Mouse (Mus musculus): Measurements from ENCODE around the gene Ier5l. TPM values are rescaled to one million over a fixed set of nuclear protein-coding genes. Genes with fewer than 3 reads are reported as not detected.

Ier5l gene
- total RNA-seq, 1 experiment: 17.7 TPM

DNA sequence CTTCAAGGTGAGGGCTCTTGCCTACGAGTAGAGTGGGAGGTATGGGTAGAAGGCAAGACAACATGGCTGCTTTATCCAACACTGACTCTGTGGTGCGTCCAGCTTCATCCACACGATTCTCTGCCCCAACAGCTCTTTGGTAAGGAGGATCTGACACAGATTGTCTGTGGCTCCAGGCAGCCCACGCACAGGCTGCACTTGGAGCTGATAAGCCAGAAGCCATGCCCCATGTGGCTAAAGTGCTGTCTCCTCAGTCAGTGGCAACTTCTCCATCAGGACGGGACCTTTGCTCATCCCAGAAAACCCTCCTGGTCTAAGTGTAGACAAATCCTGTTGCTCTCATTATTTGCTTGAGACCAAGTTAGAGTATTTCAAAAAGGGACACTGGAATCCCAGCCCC is 19.4 kb downstream of the Ier5l start:
- no peak for DNase-seq (ENCODE audit: low read depth, low spot score)
- Histone ChIP-seq H3K4me1 (ENCODE audit: control insufficient read depth in 2 of 2, insufficient read depth in 2 of 2, low read length in 2 of 2, poor library complexity in 1 of 2) (peaks cover 0 to 8% of the 10 kb centered on the region in 2 experiments; a peak in 2 of 4 replicates), H3K9ac (ENCODE audit: insufficient read depth, low read depth, low read length, poor library complexity, severe bottlenecking) (no peak overlapping the region), H3K4me3 (ENCODE audit: insufficient read depth in 1 of 2, low read depth in 1 of 2, low read length in 2 of 2, poor library complexity in 1 of 2, severe bottlenecking in 1 of 2) (no peak overlapping the region), H3K9me3 (ENCODE audit: control insufficient read depth, insufficient read depth, low read depth, low read length) (no peaks in the 10 kb centered on the region), H3K36me3 (ENCODE audit: control insufficient read depth, insufficient read depth, low read length, poor library complexity, severe bottlenecking) (peaks cover under 1% of the 10 kb centered on the region; the same call in 1 of the 2 replicates), H3K27ac (ENCODE audit: insufficient read depth, low read depth, low read length, poor library complexity, severe bottlenecking) (no peak overlapping the region)
- TF ChIP-seq ZNF384 (IDR thresholded peaks at IDR 0.05; ENCODE audit: low read depth, low read length) (no peak), CHD2 (IDR thresholded peaks at IDR 0.05; ENCODE audit: low read depth, low read length) (no peak), MAFK (IDR thresholded peaks at IDR 0.05; ENCODE audit: insufficient read depth, low read depth, low read length) (no peak), ZC3H11A (IDR thresholded peaks at IDR 0.05; ENCODE audit: borderline replicate concordance, low read depth, low read length) (no peak), HCFC1 (IDR thresholded peaks at IDR 0.05; ENCODE audit: borderline replicate concordance, insufficient read depth, low read length) (no peak)
- in situ Hi-C loops (cut with MboI; ENCODE audit: low sequenced_read_pairs in 2 of 2, unreplicated experiment in 2 of 2): loop anchor here (25.0 kb wide), 1 partner anchor 333 kb away; no protein-coding TSS in a partner anchor

DNA sequence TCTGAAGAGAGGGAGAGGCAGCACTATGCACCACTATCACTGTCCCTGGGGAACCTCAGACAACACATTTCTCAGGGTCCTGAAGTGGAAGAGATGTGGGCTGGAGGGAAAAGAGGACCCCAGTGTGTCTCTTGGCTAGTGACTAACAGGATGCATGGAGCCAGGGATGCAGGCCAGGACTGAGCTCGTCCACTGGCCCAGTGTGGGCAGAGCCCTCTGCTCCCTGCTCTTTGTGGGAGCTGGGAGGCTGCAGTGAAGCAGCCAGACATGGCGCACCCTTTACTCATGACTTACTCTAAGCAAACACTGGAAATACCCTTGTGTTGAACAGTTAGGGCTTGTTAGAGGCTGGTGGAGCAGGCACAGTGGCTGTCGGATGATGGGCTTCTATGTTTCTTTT is 20.4 kb downstream of the Ier5l start:
- TF ChIP-seq ZNF384 (IDR thresholded peaks at IDR 0.05; ENCODE audit: low read depth, low read length): no peak
- no peak for TF ChIP-seq HCFC1 (IDR thresholded peaks at IDR 0.05; ENCODE audit: borderline replicate concordance, insufficient read depth, low read length)
- TF ChIP-seq MAFK (IDR thresholded peaks at IDR 0.05; ENCODE audit: insufficient read depth, low read depth, low read length): no peak
- no peak for TF ChIP-seq ZC3H11A (IDR thresholded peaks at IDR 0.05; ENCODE audit: borderline replicate concordance, low read depth, low read length)
- TF ChIP-seq CHD2 (IDR thresholded peaks at IDR 0.05; ENCODE audit: low read depth, low read length): no peak
- no peak overlapping the region for H3K27ac ChIP-seq (ENCODE audit: insufficient read depth, low read depth, low read length, poor library complexity, severe bottlenecking)
- peaks cover 0 to 8% of the 10 kb centered on the region in 2 experiments; a peak in 2 of 4 replicates for H3K4me1 ChIP-seq (ENCODE audit: control insufficient read depth in 2 of 2, insufficient read depth in 2 of 2, low read length in 2 of 2, poor library complexity in 1 of 2)
- no peak for DNase-seq (ENCODE audit: low read depth, low spot score)
- H3K4me3 ChIP-seq (ENCODE audit: insufficient read depth in 1 of 2, low read depth in 1 of 2, low read length in 2 of 2, poor library complexity in 1 of 2, severe bottlenecking in 1 of 2): no peak overlapping the region
- no peaks in the 10 kb centered on the region for H3K9me3 ChIP-seq (ENCODE audit: control insufficient read depth, insufficient read depth, low read depth, low read length)
- in situ Hi-C loops (cut with MboI; ENCODE audit: low sequenced_read_pairs in 2 of 2, unreplicated experiment in 2 of 2): loop anchor here (25.0 kb wide), 1 partner anchor 334 kb away; no protein-coding TSS in a partner anchor
- H3K36me3 ChIP-seq (ENCODE audit: control insufficient read depth, insufficient read depth, low read length, poor library complexity, severe bottlenecking): peaks cover 4% of the 10 kb centered on the region; the same call in 1 of the 2 replicates
- H3K9ac ChIP-seq (ENCODE audit: insufficient read depth, low read depth, low read length, poor library complexity, severe bottlenecking): no peak overlapping the region

DNA sequence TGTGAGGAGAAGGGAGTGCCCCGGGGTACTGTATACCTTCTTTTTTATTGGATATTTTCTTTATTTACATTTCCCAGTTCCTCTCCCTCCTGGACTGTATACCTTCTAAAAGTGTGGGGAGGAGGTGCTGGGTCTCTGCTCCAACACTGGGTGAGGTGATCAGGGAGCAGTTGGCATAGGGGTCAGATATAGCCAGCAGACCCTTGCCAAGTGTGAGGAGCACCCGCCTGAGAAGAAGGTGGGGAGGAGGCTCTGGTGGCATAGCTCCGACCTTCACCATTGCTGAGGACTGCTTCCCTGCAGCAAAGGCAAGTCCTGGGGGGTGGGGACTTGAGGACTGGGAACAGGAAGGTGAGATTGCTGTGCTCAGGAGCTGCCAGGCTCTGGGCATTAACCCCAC is 22.5 kb downstream of the Ier5l start:
- Histone ChIP-seq H3K4me3 (ENCODE audit: insufficient read depth in 1 of 2, low read depth in 1 of 2, low read length in 2 of 2, poor library complexity in 1 of 2, severe bottlenecking in 1 of 2) (no peak overlapping the region), H3K4me1 (ENCODE audit: control insufficient read depth in 2 of 2, insufficient read depth in 2 of 2, low read length in 2 of 2, poor library complexity in 1 of 2) (peaks cover 0 to 14% of the 10 kb centered on the region in 2 experiments; a peak in 2 of 4 replicates), H3K27ac (ENCODE audit: insufficient read depth, low read depth, low read length, poor library complexity, severe bottlenecking) (no peak overlapping the region), H3K9ac (ENCODE audit: insufficient read depth, low read depth, low read length, poor library complexity, severe bottlenecking) (no peak overlapping the region), H3K9me3 (ENCODE audit: control insufficient read depth, insufficient read depth, low read depth, low read length) (no peaks in the 10 kb centered on the region), H3K36me3 (ENCODE audit: control insufficient read depth, insufficient read depth, low read length, poor library complexity, severe bottlenecking) (peaks cover 5% of the 10 kb centered on the region; the same call in 1 of the 2 replicates)
- TF ChIP-seq ZNF384 (IDR thresholded peaks at IDR 0.05; ENCODE audit: low read depth, low read length): no peak
- TF ChIP-seq CHD2 (IDR thresholded peaks at IDR 0.05; ENCODE audit: low read depth, low read length): no peak
- no peak for TF ChIP-seq MAFK (IDR thresholded peaks at IDR 0.05; ENCODE audit: insufficient read depth, low read depth, low read length)
- TF ChIP-seq ZC3H11A (IDR thresholded peaks at IDR 0.05; ENCODE audit: borderline replicate concordance, low read depth, low read length): no peak
- no peak for TF ChIP-seq HCFC1 (IDR thresholded peaks at IDR 0.05; ENCODE audit: borderline replicate concordance, insufficient read depth, low read length)
- in situ Hi-C loops (cut with MboI; ENCODE audit: low sequenced_read_pairs in 2 of 2, unreplicated experiment in 2 of 2): loop anchor here (25.0 kb wide), 1 partner anchor 336 kb away; no protein-coding TSS in a partner anchor
- DNase-seq (ENCODE audit: low read depth, low spot score): no peak

DNA sequence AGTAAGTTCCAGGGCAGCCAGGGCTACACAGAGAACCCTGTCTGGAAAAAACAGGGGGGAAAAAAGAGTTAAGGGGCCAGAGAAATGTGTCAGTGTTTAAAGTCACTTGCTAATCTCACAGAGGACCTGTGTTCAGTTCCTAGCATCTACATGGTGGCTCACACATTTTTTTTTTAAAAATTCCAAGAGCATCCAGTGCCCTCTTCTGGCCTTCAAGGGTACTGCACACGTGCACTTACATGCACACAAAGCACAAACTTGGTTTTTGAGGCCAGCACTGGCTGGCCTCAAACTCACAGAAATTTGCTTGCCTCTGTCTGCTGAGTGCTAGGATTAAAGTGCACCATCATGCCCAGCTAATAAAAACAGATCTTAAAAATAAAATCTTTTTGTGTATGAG is 23.5 kb downstream of the Ier5l start:
- no peak overlapping the region for H3K27ac ChIP-seq (ENCODE audit: insufficient read depth, low read depth, low read length, poor library complexity, severe bottlenecking)
- H3K9ac ChIP-seq (ENCODE audit: insufficient read depth, low read depth, low read length, poor library complexity, severe bottlenecking): no peak overlapping the region
- H3K4me3 ChIP-seq (ENCODE audit: insufficient read depth in 1 of 2, low read depth in 1 of 2, low read length in 2 of 2, poor library complexity in 1 of 2, severe bottlenecking in 1 of 2): no peak overlapping the region
- in situ Hi-C loops (cut with MboI; ENCODE audit: low sequenced_read_pairs in 2 of 2, unreplicated experiment in 2 of 2): loop anchor here (25.0 kb wide), 1 partner anchor 337 kb away; no protein-coding TSS in a partner anchor
- peaks cover 9% of the 10 kb centered on the region; the same call in 1 of the 2 replicates for H3K36me3 ChIP-seq (ENCODE audit: control insufficient read depth, insufficient read depth, low read length, poor library complexity, severe bottlenecking)
- DNase-seq (ENCODE audit: low read depth, low spot score): no peak
- TF ChIP-seq ZNF384 (IDR thresholded peaks at IDR 0.05; ENCODE audit: low read depth, low read length) (peak; percentile 95), HCFC1 (IDR thresholded peaks at IDR 0.05; ENCODE audit: borderline replicate concordance, insufficient read depth, low read length) (no peak)
- H3K9me3 ChIP-seq (ENCODE audit: control insufficient read depth, insufficient read depth, low read depth, low read length): no peaks in the 10 kb centered on the region
- H3K4me1 ChIP-seq (ENCODE audit: control insufficient read depth in 2 of 2, insufficient read depth in 2 of 2, low read length in 2 of 2, poor library complexity in 1 of 2): peaks cover 2 to 24% of the 10 kb centered on the region in 2 experiments; a peak in 3 of 4 replicates

All from ES-E14 (cell line).